Mouse (Mus musculus) brain, embryonic 18.5 days (tissue): ENCODE measurements around the gene Slc12a6.
"Not testable (repeated sequence)": the region's sequence is repeated elsewhere in the genome, so short reads cannot be mapped to it uniquely, and the experiment has no call there.

ENCODE experiments used
- DNase-seq: peaks from one replicate; pipeline ENCODE4 v3.0.0-alpha.2; 2012; ENCODE audit warnings: low read depth, low spot score

Slc12a6 gene

GRCm38 (mm10) chr2:112262779-112263295, 2.8 kb upstream of the Slc12a6 start:
- DNase-seq = no peak

DNA sequence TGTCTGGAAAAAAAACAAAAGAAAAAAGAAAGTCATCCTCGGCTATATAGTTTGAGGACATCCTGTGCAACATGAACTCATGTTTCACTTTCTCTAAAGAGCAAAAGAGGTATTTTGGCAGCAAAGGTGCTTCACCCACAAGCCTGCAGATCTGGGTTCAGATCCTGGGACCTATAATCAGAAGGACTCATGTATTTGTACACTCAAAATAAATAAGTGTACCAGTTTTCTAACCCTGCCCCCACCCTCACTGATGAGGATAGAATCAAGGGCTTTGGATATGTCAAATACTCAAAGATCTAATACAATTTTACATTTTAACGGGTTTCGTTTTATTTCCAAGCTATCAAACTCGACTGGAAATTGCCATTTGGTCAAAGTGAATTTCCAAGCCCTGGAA, 1.3 kb upstream of the Slc12a6 start:
- no peak for DNase-seq

DNA sequence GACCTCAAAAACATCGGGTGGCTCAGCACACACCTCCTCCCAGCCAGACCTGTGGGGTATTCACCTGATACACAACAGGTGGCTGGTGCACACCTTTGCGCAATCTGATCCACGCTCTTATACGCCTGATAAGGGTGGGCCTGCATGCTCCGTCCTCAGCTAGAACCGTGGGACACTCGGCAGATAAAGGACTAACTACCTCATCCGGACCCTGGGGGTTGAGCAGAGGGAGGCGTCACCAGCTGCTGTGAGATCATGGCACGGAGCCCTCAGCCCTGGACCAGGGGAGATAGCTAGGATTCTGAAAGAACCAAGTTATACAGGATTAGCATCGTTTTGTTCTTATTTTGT, 592 bp downstream of the Slc12a6 start, which contains the start of gene Gm21985:
Gm21985 (plus strand) TSS at position 73 of the 351 bp plus-strand sequence.
- no peak for DNase-seq

DNA sequence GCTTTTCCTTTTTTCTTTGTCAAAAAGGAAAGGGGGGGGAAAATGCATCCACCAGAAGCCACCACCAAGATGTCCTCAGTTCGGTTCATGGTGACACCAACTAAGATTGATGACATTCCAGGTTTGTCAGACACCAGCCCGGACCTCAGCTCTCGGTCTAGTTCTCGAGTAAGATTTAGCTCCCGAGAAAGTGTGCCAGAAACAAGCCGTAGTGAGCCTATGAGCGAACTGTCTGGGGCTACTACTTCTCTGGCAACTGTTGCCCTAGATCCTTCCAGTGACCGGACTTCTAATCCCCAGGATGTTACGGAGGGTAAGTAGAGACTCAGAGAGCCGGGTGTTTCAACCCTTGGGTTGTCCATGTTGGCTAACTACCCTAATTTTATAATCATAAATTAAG, 1.2 kb downstream of the Slc12a6 start:
- DNase-seq = no peak

DNA sequence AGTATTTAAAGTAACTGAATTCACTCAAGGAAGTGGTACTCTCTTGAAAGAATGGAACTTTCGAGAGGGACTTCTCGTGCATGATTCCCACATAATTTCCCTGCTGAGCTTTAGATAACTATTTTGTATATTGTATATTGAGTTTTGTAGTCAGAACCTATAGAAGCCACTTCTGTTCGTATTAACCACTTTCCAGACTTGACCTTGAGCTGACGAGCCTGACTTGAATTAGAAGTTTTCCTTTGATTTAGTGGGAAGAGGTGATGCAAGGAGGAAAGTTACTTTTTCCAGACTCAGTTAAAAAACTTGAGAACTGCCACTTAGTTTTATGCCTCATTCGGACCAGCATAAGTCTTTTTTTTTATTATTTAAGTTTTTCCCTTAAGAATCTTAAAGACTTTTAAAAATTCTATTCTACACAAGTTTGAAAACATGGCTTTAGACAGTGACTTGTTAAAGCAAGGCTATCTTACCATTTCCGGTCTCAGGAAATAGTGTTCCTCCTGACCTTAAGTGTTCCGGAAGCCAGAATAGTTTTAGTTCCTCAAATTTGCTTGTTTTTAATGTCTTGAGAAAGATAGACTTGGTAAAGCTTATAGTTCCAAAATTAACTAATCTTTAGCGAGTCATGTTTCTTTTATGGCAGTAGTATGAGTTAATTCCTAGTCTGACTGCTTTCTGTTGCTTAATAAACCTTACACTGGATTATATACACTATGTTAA, 2.1 kb downstream of the Slc12a6 start:
- no peak for DNase-seq

- no peak for DNase-seq
These were observed 4.4 kb downstream of the Slc12a6 start for GRCm38 (mm10) chr2:112270011-112270410.

DNA sequence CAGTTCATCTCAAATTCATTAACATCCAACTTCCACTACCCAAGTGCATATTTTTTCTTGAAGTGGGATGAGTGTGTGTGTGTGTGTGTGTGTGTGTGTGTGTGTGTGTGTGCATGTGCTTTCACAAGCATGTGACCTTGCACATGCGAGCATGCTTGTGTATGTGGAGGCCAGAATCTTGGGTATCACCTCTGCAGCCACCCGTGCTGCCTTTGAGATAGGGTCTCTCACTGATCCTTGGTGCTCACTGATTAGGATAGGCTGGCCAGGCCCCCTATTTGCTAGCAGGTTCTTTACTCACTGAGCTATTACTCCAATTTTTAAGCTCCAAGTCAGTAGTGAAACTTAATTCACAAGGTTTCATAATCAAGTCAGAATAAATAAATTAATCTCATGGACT, 7.3 kb downstream of the Slc12a6 start:
- DNase-seq = no peak

GRCm38 (mm10) chr2:112273474-112273873, 7.8 kb downstream of the Slc12a6 start:
- no peak for DNase-seq

- DNase-seq = no peak
These were observed 11.2 kb downstream of the Slc12a6 start for GRCm38 (mm10) chr2:112276870-112277269.

- DNase-seq = no peak
These were observed 17.2 kb downstream of the Slc12a6 start for GRCm38 (mm10) chr2:112282846-112283245.

DNA sequence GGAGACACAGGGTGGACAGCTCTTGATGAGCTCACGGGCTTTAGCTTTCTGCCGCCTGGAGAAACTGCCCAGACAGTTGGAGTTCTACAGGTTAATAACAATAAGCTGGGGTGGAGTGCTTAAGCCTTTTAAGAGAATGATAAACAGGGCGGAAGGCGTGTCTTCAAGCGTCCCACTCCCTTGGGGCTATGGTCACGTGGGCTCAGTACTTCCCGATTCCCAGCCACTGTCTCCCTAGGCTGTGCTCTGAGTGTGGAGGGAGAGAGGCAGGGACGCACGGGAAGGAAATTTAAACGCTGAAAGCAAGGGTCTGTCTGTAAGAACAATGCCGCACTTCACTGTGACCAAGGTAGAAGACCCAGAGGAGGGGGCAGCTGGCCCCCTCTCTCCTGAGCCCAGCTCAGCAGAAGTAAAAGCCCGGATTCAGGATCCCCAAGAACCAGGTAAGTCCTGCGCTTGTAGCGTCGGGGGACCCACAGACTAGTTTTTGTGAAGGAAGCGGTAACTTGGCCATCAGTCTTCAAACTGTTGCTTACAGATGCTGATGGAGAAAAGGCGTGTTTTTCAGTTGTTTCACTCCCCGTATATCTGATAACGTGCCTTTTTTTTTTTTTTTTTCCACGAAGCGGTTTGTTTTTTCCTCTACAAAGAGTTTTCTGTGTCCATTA, 18.9 kb downstream of the Slc12a6 start:
- no peak for DNase-seq

DNA sequence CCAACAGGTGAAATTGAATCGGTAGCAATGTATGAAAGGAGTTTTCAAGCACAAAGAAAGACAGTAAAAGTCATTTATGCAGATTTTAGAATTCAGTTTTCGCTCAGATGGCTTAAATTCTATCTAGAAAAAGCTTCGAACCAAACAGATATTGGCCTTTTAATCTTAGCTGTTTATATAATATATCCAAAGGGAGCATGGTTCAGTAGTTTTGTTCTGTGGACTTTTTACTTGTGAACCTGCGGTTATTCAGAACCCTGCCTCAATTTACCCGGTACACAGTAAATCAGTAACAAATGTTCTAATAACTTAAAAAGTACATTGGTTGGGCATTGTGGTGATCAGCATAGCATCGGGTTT, 19.4 kb downstream of the Slc12a6 start:
- DNase-seq = no peak

DNA sequence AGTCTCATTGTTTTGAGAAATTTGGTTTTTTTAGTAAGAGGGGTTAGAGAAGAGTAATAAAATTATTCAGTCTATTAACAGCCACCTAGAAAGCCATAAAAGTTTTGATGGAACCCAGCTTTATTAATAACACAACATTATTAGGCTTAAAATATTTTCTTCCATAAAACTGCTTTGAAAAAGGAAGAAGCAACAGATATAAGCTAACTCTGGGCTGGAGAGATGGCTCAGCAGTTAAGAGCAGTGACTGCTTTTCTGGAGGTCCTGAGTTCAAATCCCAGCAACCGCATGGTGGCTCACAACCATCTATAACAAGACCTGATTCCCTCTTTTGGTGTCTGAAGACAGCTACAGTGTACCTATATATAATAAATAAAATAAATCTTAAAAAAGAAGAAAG, 20.4 kb downstream of the Slc12a6 start:
- DNase-seq = not testable (repeated sequence)

DNA sequence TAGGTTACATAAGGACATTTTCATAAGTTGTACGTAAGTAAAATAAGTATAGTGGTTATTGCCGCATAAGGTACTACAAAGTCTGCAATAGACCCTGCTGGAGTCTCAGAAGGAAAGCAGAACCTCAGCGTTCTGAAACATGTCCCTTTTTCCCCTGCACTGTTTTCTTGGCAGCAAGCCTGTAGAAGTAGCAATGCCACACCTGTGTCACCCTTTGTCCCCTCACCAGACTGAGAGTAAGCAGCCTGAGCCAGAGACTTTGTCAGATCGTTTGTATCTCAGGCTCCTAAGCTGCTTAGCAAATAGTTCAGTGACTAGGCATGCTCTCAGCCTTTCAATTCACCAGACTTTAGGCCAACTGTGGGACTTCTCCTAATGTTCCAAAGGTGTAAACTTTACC, 21.4 kb downstream of the Slc12a6 start:
- DNase-seq = no peak

DNA sequence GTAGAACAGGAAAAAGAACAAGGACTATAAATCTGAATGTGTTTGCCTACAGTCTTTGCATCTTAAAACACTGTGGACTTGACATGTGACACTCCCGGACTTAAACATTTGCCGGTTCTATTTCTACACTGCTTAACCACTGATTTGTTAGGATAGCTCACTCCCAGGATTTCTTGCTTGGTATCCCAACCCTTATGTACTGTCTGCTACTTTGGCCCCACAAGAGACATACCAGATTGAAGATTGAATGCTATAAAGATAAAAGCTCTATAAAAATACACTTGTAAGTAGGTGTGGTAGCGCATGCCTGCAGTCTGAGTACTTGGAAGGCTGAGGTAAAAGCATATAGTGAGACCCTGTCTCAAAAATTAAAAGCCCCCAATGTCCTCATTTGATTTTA, 23.9 kb downstream of the Slc12a6 start:
- DNase-seq = no peak

- no peak for DNase-seq
These were observed 27.2 kb downstream of the Slc12a6 start for GRCm38 (mm10) chr2:112292823-112293222.

DNA sequence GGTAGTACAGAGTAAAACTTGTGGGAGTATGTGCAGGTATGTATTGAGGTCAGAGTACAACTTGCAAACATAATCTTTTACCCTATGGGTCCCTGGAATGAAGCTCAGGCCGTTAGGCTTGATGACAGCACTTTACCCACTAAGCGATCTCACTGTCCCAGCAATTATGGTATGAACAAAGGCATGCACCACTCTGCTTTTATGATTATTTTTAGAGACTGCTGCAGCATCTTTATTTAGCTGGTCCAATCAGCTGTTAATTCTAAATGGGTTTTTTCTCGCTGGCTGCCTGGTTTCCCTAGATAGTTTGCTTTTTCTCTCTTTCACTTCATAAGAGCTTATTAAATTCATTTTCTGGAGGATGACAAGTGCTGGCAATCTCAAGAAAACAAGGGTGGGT, 30.6 kb downstream of the Slc12a6 start:
- DNase-seq = peak; percentile 12

- DNase-seq = no peak
These were observed 32.6 kb downstream of the Slc12a6 start for GRCm38 (mm10) chr2:112298221-112298620.

DNA sequence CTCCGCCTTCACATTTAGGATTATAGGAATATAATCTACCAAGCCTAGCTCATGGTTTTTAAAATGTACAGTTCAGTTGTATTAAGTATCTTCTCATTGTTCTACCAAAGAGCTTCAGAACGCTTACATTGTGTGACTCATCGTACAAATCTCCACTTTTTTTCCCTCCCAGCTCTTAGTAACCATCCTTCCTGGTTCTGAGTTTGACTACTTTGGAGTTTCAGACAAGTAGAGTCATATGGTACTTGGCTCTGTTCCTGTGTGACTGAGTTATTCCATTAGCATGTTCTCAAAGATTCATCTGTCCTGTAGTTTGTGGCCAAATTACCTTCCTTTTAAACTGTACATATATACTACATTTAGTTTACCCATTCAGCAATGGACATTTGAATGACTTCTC, 43.0 kb downstream of the Slc12a6 start:
- DNase-seq = no peak

GRCm38 (mm10) chr2:112309161-112309600, 43.6 kb downstream of the Slc12a6 start:
- no peak for DNase-seq

DNA sequence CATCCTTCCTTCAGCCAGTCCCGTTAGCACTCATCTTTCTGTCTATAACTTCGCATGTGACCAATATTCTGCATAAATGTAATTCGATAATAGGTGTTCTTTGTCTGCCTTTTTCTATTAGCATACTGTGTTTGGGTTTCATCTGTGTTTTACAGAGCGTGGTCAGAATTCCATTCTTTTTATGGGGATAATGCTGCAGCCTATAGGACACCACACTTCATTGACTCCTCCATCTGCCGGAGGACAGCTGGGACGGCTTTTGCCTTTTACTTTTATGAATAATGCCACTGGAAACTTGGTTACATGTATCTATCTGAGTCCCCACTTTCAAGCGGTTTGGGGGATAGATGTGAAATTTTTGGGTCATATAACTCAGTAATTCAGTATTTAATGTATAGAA, 50.0 kb downstream of the Slc12a6 start:
- no peak for DNase-seq

DNA sequence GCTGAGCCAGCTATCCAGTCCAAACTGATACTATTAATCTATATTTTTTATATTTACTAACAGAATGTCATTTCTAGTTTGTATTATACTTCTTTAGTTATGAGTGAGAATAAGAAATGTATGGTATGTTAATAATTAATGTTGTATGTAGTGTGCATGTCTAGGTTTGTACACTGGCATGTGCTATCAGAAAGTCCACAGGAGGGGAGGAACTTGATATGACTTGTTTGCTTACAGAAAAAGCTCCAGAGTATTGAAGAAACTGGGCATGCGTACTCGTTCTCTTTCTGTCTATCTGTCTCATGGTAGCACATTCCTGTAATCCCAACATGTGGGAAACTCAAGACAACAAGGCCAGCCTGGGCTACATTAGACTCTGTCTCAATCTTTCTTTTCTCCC, 52.6 kb downstream of the Slc12a6 start:
- no peak for DNase-seq

- DNase-seq = no peak
These were observed 53.3 kb downstream of the Slc12a6 start for GRCm38 (mm10) chr2:112318905-112319304.
